Mouse (Mus musculus) brown adipose tissue, adult 24 weeks (tissue): ENCODE measurements around the gene Impad1. TPM values are rescaled to one million over a fixed set of nuclear protein-coding genes. Genes with fewer than 3 reads are reported as not detected.
A peak's percentile ranks its signal among the peaks of the same experiment; 100 is the strongest.

Experiments
- H3K27ac ChIP-seq: fragments of 200-500 bp; replicated peaks from 2 replicates; pipeline ENCODE4 v1.5.1; 2012; ENCODE audit warnings: low read depth, mild to moderate bottlenecking, low read length
- H3K4me1 ChIP-seq: fragments of 200-500 bp; 2 replicates; pipeline ENCODE4 v1.6.1; 2012; ENCODE audit warnings: low read length, mixed read lengths; ENCODE audit not compliant: control insufficient read depth, insufficient read depth, insufficient read length
- H3K4me3 ChIP-seq: fragments of 200-500 bp; 2 replicates; pipeline ENCODE4 v1.5.1; 2012; ENCODE audit warnings: low read depth, mild to moderate bottlenecking, low read length, moderate library complexity; ENCODE audit not compliant: insufficient read depth
- polyA plus RNA-seq: library from polyadenylated mRNA; stranded (reverse); fragments of >200 nt; gene quantifications from 2 replicates; pipeline ENCODE4 v1.2.4, GENCODE M21; 2012; ENCODE audit not compliant: missing spikeins, insufficient read depth, insufficient read length

Gene Impad1
- polyA plus RNA-seq, result 25.4 and 29.7 TPM in 2 replicates

- Histone ChIP-seq H3K4me3 (peak within 1 kb of the TSS; percentile 99), H3K27ac (peak within 1 kb of the TSS; percentile 56), H3K4me1 (peaks cover 7% of the 10 kb centered on the region; the same call in 1 of the 2 replicates)
These were observed at the start of gene Impad1 for GRCm38 (mm10) chr4:4792992-4793834. Impad1 (minus strand) TSS chr4:4793355.

GRCm38 (mm10) chr4:4840145-4840544 is 47.0 kb upstream of the Impad1 start:
- H3K27ac ChIP-seq, result no peak overlapping the region
- H3K4me3 ChIP-seq, result no peak overlapping the region
- H3K4me1 ChIP-seq, result no peaks in the 10 kb centered on the region

GRCm38 (mm10) chr4:4833789-4834295 is 40.7 kb upstream of the Impad1 start:
- Histone ChIP-seq H3K27ac (no peak overlapping the region), H3K4me1 (no peaks in the 10 kb centered on the region), H3K4me3 (no peak overlapping the region)

- no peaks in the 10 kb centered on the region for H3K4me1 ChIP-seq
- no peak overlapping the region for H3K27ac ChIP-seq
- no peak overlapping the region for H3K4me3 ChIP-seq
These were observed 35.0 kb upstream of the Impad1 start for GRCm38 (mm10) chr4:4828131-4828530.

GRCm38 (mm10) chr4:4822119-4822518 is 29.0 kb upstream of the Impad1 start:
- H3K4me1 ChIP-seq, result no peaks in the 10 kb centered on the region
- H3K27ac ChIP-seq, result no peak overlapping the region
- no peak overlapping the region for H3K4me3 ChIP-seq

- Histone ChIP-seq H3K4me3 (peak overlapping the region; percentile 99), H3K4me1 (peaks cover 7% of the 10 kb centered on the region; the same call in 1 of the 2 replicates), H3K27ac (peak overlapping the region; percentile 56)
These were observed 789 bp downstream of the Impad1 start for GRCm38 (mm10) chr4:4792141-4792991.

GRCm38 (mm10) chr4:4791180-4791579 is 2.0 kb downstream of the Impad1 start:
- Histone ChIP-seq H3K4me1 (peaks cover 7% of the 10 kb centered on the region; the same call in 1 of the 2 replicates), H3K27ac (no peak overlapping the region), H3K4me3 (no peak overlapping the region)

GRCm38 (mm10) chr4:4785169-4785568 is 8.0 kb downstream of the Impad1 start:
- no peak overlapping the region for H3K27ac ChIP-seq
- H3K4me3 ChIP-seq, result no peak overlapping the region
- H3K4me1 ChIP-seq, result 0 out of 2 replicates have a peak, but pooled peaks cover 3% of the 10 kb centered on the region

- H3K4me1 ChIP-seq, result no peaks in the 10 kb centered on the region
- no peak overlapping the region for H3K4me3 ChIP-seq
- H3K27ac ChIP-seq, result no peak overlapping the region
These were observed 8.8 kb downstream of the Impad1 start for GRCm38 (mm10) chr4:4784305-4784704.

- Histone ChIP-seq H3K27ac (no peak overlapping the region), H3K4me3 (no peak overlapping the region), H3K4me1 (no peaks in the 10 kb centered on the region)
These were observed 9.5 kb downstream of the Impad1 start for GRCm38 (mm10) chr4:4783686-4783957.

- no peaks in the 10 kb centered on the region for H3K4me1 ChIP-seq
- H3K27ac ChIP-seq, result no peak overlapping the region
- no peak overlapping the region for H3K4me3 ChIP-seq
These were observed 10.1 kb downstream of the Impad1 start for GRCm38 (mm10) chr4:4782882-4783685.

- no peak overlapping the region for H3K27ac ChIP-seq
- no peak overlapping the region for H3K4me3 ChIP-seq
- H3K4me1 ChIP-seq, result no peaks in the 10 kb centered on the region
These were observed 13.8 kb downstream of the Impad1 start for GRCm38 (mm10) chr4:4779265-4779770.

GRCm38 (mm10) chr4:4771523-4772114 is 21.5 kb downstream of the Impad1 start:
- H3K4me1 ChIP-seq, result no peaks in the 10 kb centered on the region
- H3K27ac ChIP-seq, result no peak overlapping the region
- H3K4me3 ChIP-seq, result no peak overlapping the region

GRCm38 (mm10) chr4:4765806-4766205 is 27.3 kb downstream of the Impad1 start:
- Histone ChIP-seq H3K4me3 (no peak overlapping the region), H3K27ac (no peak overlapping the region)

More at GRCm38 (mm10) chr4:4765806-4766205, 27.3 kb downstream of the Impad1 start:
- no peaks in the 10 kb centered on the region for H3K4me1 ChIP-seq
